Mouse (Mus musculus) liver, embryonic 14.5 days (tissue): ENCODE measurements around the gene Pgpep1.

Source experiments
- CTCF ChIP-seq: IDR thresholded peaks from 2 replicates; pipeline ENCODE4 v1.5.1; 2016; ENCODE audit warnings: antibody characterized with exemption, low read depth, control low read depth
- EP300 ChIP-seq: IDR thresholded peaks from 2 replicates; pipeline ENCODE4 v1.6.1; 2016; ENCODE audit warnings: antibody characterized with exemption, low read depth

GRCm38 (mm10) chr8:70609849-70610795 lies 50.1 kb downstream of the Pgpep1 start:
- TF ChIP-seq CTCF: no peak
- no peak for TF ChIP-seq EP300
